Mouse (Mus musculus) limb, embryonic 13.5 days (tissue): ENCODE measurements around the gene Cd101. TPM values are rescaled to one million over a fixed set of nuclear protein-coding genes. Genes with fewer than 3 reads are reported as not detected.

Experiments
- ATAC-seq: fragments of 200-750 bp; cut with Nextera tagmentation; 2 replicates; pipeline ENCODE4 v1.8.0; 2017; ENCODE audit warnings: low read depth, moderate number of reproducible peaks, moderate TSS enrichment; ENCODE audit not compliant: low FRiP score
- H3K27ac ChIP-seq: fragments of 300-500 bp; sonication (generic); 2 replicates; pipeline ENCODE4 v1.5.1; 2015; ENCODE audit warnings: inconsistent platforms, mild to moderate bottlenecking, moderate library complexity
- H3K27me3 ChIP-seq: fragments of 300-500 bp; sonication (generic); 2 replicates; pipeline ENCODE4 v1.6.1; 2015; ENCODE audit warnings: mild to moderate bottlenecking, inconsistent platforms
- H3K36me3 ChIP-seq: fragments of 300-500 bp; sonication (generic); 2 replicates; pipeline ENCODE4 v1.6.1; 2015; ENCODE audit warnings: inconsistent platforms, mild to moderate bottlenecking, moderate library complexity
- H3K4me1 ChIP-seq: fragments of 300-500 bp; sonication (generic); 2 replicates; pipeline ENCODE4 v1.6.1; 2015; ENCODE audit warnings: inconsistent platforms
- H3K4me2 ChIP-seq: fragments of 300-500 bp; sonication (generic); replicated peaks from 2 replicates; pipeline ENCODE4 v1.6.1; 2015; ENCODE audit warnings: inconsistent platforms, mild to moderate bottlenecking, moderate library complexity
- H3K4me3 ChIP-seq: fragments of 300-500 bp; sonication (generic); 2 replicates; pipeline ENCODE4 v1.5.1; 2015; ENCODE audit warnings: moderate library complexity, mild to moderate bottlenecking, inconsistent platforms
- H3K9ac ChIP-seq: fragments of 300-500 bp; sonication (generic); 2 replicates; pipeline ENCODE4 v1.6.1; 2015; ENCODE audit warnings: mild to moderate bottlenecking, inconsistent platforms
- H3K9me3 ChIP-seq: fragments of 300-500 bp; sonication (generic); 2 replicates; pipeline ENCODE4 v1.6.1; 2016; ENCODE audit warnings: inconsistent platforms
- WGBS: fragments of 180-500 bp; shearing (Covaris S2); methylation state at CpG from one replicate; pipeline ENCODE4 v1.1.7; 2015; 5-methylcytosine and 5-hydroxymethylcytosine counted together
- polyA plus RNA-seq: library from polyadenylated mRNA; unstranded; fragments of >200 nt; fragmentation: Nextera tagmentation; extraction: Ambion mirVana; gene quantifications from 2 replicates; pipeline ENCODE4 v1.2.1, GENCODE M21; 2015

The Cd101 gene
- polyA plus RNA-seq, 1 experiment from 2014 or later, result 0.11 TPM

DNA sequence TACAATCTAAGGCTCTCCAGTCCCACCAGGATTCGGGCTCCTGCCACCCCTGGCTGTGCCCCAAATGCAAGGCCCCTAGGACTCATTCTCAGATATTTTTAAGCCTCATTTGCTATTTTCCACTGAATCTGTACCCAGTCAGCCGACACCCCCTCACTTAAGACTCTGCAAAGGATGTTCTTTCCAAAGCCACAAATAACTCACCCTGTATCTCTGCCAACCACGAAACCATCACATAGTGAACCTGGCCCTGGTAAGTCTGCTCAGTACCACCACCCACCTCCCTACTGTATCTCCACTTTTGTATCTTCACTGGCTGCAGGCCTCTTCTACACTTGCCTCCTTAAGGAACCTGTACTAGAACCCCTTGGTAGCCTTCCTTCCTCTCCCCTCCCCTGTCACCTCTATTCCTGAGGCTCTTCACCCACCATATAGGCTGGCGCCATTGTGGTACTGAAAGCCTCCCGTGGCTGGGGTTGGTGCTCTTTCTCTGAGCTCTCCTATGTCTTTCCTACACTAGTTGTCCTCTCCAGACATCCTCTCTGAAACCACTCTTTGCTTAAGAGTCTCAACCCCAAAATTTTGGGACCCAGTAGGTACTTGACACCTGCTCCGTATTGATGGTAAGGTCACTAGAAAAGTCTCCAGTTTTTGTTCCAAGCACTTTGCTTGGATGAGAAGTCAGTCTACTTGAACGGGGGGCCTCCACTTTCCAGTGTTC, 32.7 kb upstream of the Cd101 start:
- Histone ChIP-seq H3K4me3 (no peak overlapping the region), H3K27me3 (no peaks in the 10 kb centered on the region), H3K9me3 (no peaks in the 10 kb centered on the region), H3K36me3 (peaks cover 60% of the 10 kb centered on the region), H3K27ac (no peak overlapping the region), H3K9ac (no peak overlapping the region), H3K4me1 (no peaks in the 10 kb centered on the region), H3K4me2 (no peak overlapping the region)
- ATAC-seq, result no peak
- WGBS, result 90% methylated on average over 7 of the region's 7 CpGs

- Histone ChIP-seq H3K4me1 (no peaks in the 10 kb centered on the region), H3K9me3 (no peaks in the 10 kb centered on the region), H3K36me3 (peaks cover 79% of the 10 kb centered on the region), H3K9ac (no peak overlapping the region), H3K27me3 (no peaks in the 10 kb centered on the region), H3K4me2 (no peak overlapping the region), H3K27ac (no peak overlapping the region), H3K4me3 (no peak overlapping the region)
- ATAC-seq, result no peak
- WGBS, result 65% methylated on average over 4 of the region's 4 CpGs
These were observed 29.9 kb upstream of the Cd101 start for GRCm38 (mm10) chr3:101059214-101059613.

DNA sequence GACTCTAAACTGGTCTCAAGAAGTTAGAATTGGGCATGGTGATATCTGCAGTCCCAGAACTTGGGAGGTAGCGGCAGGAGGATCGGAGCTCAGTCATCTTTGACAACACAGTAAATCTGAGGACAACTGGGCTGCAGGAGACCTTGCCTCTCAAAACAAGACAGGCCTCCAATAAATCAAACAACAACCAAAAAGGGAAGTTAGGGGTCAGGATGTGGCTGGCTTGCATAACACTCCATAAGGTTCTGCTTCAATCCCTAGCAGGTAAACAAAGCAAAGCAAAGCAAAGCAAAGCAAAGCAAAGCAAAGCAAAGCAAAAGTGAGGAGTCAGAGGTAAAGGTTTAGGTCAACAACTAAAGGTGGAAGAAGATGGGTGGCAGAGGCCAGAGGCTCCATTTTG, 28.8 kb upstream of the Cd101 start:
- ATAC-seq, result no peak
- no peaks in the 10 kb centered on the region for H3K4me1 ChIP-seq
- H3K27me3 ChIP-seq, result no peaks in the 10 kb centered on the region
- H3K9me3 ChIP-seq, result no peaks in the 10 kb centered on the region
- no peak overlapping the region for H3K27ac ChIP-seq
- H3K9ac ChIP-seq, result no peak overlapping the region
- no peak overlapping the region for H3K4me3 ChIP-seq
- WGBS, result 90% methylated on average over 2 of the region's 2 CpGs
- H3K36me3 ChIP-seq, result peaks cover 74% of the 10 kb centered on the region
- H3K4me2 ChIP-seq, result no peak overlapping the region

GRCm38 (mm10) chr3:101055216-101055615, 25.9 kb upstream of the Cd101 start:
- WGBS, result 86% methylated on average over 8 of the region's 8 CpGs
- no peak for ATAC-seq
- no peaks in the 10 kb centered on the region for H3K4me1 ChIP-seq
- no peaks in the 10 kb centered on the region for H3K9me3 ChIP-seq
- no peak overlapping the region for H3K4me2 ChIP-seq
- no peak overlapping the region for H3K4me3 ChIP-seq
- H3K9ac ChIP-seq, result no peak overlapping the region
- H3K27ac ChIP-seq, result no peak overlapping the region
- no peaks in the 10 kb centered on the region for H3K27me3 ChIP-seq
- H3K36me3 ChIP-seq, result peaks cover 67% of the 10 kb centered on the region

GRCm38 (mm10) chr3:101051601-101052000, 22.2 kb upstream of the Cd101 start:
- no peak for ATAC-seq
- H3K4me3 ChIP-seq, result no peak overlapping the region
- 64% methylated on average over 4 of the region's 4 CpGs for WGBS
- 0 out of 2 replicates have a peak, but pooled peaks cover 2% of the 10 kb centered on the region for H3K4me1 ChIP-seq
- H3K9me3 ChIP-seq, result no peaks in the 10 kb centered on the region
- no peak overlapping the region for H3K9ac ChIP-seq
- peaks cover 62% of the 10 kb centered on the region for H3K36me3 ChIP-seq
- no peak overlapping the region for H3K4me2 ChIP-seq
- no peaks in the 10 kb centered on the region for H3K27me3 ChIP-seq
- H3K27ac ChIP-seq, result no peak overlapping the region

DNA sequence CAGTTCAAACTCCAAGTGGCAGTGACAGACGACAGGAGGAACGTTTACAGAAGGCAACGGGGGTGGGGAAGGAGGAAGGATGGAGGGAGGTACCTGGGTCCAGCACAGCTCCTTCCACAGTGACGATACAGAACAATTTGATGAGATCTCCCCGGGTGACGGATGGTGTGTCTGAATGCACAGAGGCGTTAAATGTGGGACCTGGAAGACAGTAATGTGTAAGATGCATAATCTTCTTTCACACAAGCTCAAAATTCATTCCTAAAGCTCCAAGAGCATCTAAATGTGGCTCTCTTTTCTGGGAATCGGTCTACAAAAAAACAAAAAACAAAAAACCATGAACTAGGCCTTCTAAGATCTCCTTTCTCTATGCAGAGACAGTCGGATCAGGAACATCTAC, 20.6 kb upstream of the Cd101 start:
- Histone ChIP-seq H3K27ac (no peak overlapping the region), H3K36me3 (peaks cover 55% of the 10 kb centered on the region), H3K4me2 (no peak overlapping the region), H3K9me3 (no peaks in the 10 kb centered on the region), H3K4me3 (no peak overlapping the region), H3K9ac (no peak overlapping the region), H3K27me3 (no peaks in the 10 kb centered on the region), H3K4me1 (0 out of 2 replicates have a peak, but pooled peaks cover 4% of the 10 kb centered on the region)
- WGBS, result 76% methylated on average over 9 of the region's 9 CpGs
- no peak for ATAC-seq

- Histone ChIP-seq H3K27me3 (no peaks in the 10 kb centered on the region), H3K4me2 (no peak overlapping the region), H3K27ac (no peak overlapping the region; the same call in 1 of the 2 replicates), H3K9me3 (no peaks in the 10 kb centered on the region), H3K4me3 (no peak overlapping the region), H3K9ac (no peak overlapping the region), H3K36me3 (peaks cover 54% of the 10 kb centered on the region), H3K4me1 (0 out of 2 replicates have a peak, but pooled peaks cover 4% of the 10 kb centered on the region)
- 81% methylated on average over 2 of the region's 2 CpGs for WGBS
- ATAC-seq, result no peak
These were observed 19.4 kb upstream of the Cd101 start for GRCm38 (mm10) chr3:101048781-101049180.

- H3K27me3 ChIP-seq, result no peaks in the 10 kb centered on the region
- H3K36me3 ChIP-seq, result peaks cover 62% of the 10 kb centered on the region
- H3K4me1 ChIP-seq, result 0 out of 2 replicates have a peak, but pooled peaks cover 8% of the 10 kb centered on the region
- no peak overlapping the region for H3K27ac ChIP-seq
- 87% methylated on average over 15 of the region's 15 CpGs for WGBS
- no peak overlapping the region for H3K4me2 ChIP-seq
- H3K9ac ChIP-seq, result no peak overlapping the region
- H3K4me3 ChIP-seq, result no peak overlapping the region
- no peaks in the 10 kb centered on the region for H3K9me3 ChIP-seq
- ATAC-seq, result no peak
These were observed 18.4 kb upstream of the Cd101 start for GRCm38 (mm10) chr3:101047586-101048275.

DNA sequence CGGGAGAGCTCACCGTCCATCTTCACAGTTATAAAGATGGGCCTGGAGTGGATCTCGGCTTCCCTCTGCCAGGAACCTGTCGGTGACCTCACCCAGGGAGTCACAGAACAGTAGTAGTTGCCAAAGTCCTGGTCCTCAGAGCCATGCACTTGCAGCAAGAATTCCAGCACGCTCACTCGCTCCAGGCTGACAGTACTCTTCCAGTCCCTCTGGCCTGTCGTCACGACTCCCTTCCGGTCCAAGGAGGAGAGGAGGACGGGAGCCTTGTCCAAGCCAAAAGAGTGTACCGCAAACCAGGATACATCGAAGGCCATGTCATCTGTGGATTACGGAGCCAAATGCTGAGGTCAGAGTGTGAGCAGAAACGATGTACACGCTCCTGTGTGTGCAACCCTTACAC, 16.1 kb upstream of the Cd101 start:
- H3K36me3 ChIP-seq, result peaks cover 77% of the 10 kb centered on the region
- no peak overlapping the region for H3K4me3 ChIP-seq
- H3K9ac ChIP-seq, result no peak overlapping the region
- H3K4me1 ChIP-seq, result 0 out of 2 replicates have a peak, but pooled peaks cover 8% of the 10 kb centered on the region
- no peak for ATAC-seq
- WGBS, result 92% methylated on average over 15 of the region's 15 CpGs
- no peak overlapping the region for H3K4me2 ChIP-seq
- no peaks in the 10 kb centered on the region for H3K9me3 ChIP-seq
- no peaks in the 10 kb centered on the region for H3K27me3 ChIP-seq
- H3K27ac ChIP-seq, result no peak overlapping the region

DNA sequence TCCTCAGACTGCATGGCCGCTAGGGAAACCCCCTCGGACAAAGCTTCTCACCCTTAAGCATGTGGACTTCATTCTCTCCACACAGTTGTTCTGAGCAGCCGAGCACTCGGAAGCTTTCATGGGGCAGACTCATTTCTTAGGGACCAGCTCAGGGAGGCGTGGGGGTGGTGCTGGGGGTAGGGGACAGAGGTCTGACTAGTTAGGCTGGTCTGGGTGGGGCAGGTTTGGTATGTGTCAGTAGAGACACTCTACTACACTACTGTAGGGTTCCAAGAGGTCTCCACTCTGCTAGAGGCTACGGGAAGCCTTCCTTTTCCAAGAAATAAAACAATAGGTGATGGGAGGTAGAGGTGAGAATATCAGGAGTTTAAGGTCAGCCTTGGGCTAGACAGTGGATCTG, 15.3 kb upstream of the Cd101 start:
- Histone ChIP-seq H3K27ac (no peak overlapping the region), H3K9me3 (no peaks in the 10 kb centered on the region), H3K4me3 (no peak overlapping the region), H3K4me2 (no peak overlapping the region), H3K9ac (no peak overlapping the region), H3K4me1 (0 out of 2 replicates have a peak, but pooled peaks cover 8% of the 10 kb centered on the region), H3K36me3 (peaks cover 73% of the 10 kb centered on the region), H3K27me3 (no peaks in the 10 kb centered on the region)
- ATAC-seq, result no peak
- WGBS, result 71% methylated on average over 6 of the region's 6 CpGs

- Histone ChIP-seq H3K4me1 (peaks cover 13% of the 10 kb centered on the region; the same call in 1 of the 2 replicates), H3K4me2 (no peak overlapping the region), H3K9me3 (no peaks in the 10 kb centered on the region), H3K27ac (no peak overlapping the region), H3K4me3 (no peak overlapping the region), H3K36me3 (peaks cover 61% of the 10 kb centered on the region), H3K27me3 (no peaks in the 10 kb centered on the region), H3K9ac (no peak overlapping the region)
- 68% methylated on average over 7 of the region's 7 CpGs for WGBS
- ATAC-seq, result no peak
These were observed 12.6 kb upstream of the Cd101 start for GRCm38 (mm10) chr3:101041997-101042396.

DNA sequence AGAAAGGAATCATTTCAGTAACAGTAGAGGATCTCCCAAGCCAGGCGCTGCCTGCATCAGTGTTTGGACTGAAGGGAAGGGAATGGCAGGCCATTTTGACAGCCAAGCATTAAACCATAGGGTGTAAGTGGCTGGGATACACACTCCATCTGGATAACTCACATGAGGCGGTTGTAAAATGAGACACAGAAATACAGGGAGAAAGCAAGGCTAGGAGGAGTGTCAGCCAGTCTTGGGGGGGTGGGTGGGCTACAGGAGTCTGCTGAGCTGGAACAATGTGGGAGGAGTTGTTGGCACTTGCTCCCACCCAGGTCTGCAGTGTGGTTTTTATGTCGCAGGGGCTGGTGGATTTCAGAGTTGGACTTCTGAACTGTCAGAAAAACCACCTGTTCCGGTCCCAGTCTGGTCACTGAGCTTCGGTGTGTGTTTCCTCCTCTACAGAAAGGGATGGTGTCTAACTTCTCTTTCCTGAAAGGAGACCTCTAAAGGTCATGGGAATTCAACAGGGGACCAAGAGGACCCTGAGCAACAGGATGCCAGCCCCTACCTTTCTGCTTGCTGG, 8.7 kb upstream of the Cd101 start:
- H3K9ac ChIP-seq, result no peak overlapping the region
- H3K4me2 ChIP-seq, result no peak overlapping the region
- no peak overlapping the region for H3K27ac ChIP-seq
- no peak overlapping the region for H3K4me3 ChIP-seq
- H3K4me1 ChIP-seq, result peaks cover 5% of the 10 kb centered on the region; the same call in 1 of the 2 replicates
- H3K36me3 ChIP-seq, result peaks cover 35% of the 10 kb centered on the region
- H3K9me3 ChIP-seq, result no peaks in the 10 kb centered on the region
- no peak for ATAC-seq
- WGBS, result 76% methylated on average over 5 of the region's 5 CpGs
- H3K27me3 ChIP-seq, result no peaks in the 10 kb centered on the region
